Mouse (Mus musculus): Measurements from ENCODE around the gene 1700019D03Rik. TPM values are rescaled to one million over a fixed set of nuclear protein-coding genes. Genes with fewer than 3 reads are reported as not detected.

Gene 1700019D03Rik
- total and polyA plus RNA-seq, 3 experiments = 2.3 to 5.3 TPM; not detected in 1

GRCm38 (mm10) chr1:52963097-52963496 lies 56.9 kb downstream of the 1700019D03Rik start:
- Histone ChIP-seq H3K4me1 (ENCODE audit: insufficient read depth, low read depth, low read length) (peaks cover 3% of the 10 kb centered on the region; the same call in 1 of the 2 replicates), H3K36me3 (replicated peaks) (no peaks in the 10 kb centered on the region), H3K4me3 (ENCODE audit: low read depth, low read length) (no peak overlapping the region), H3K27me3 (ENCODE audit: insufficient read depth, low read length) (peaks cover 7% of the 10 kb centered on the region), H3K9me3 (replicated peaks) (no peaks in the 10 kb centered on the region)
- TF ChIP-seq GATA1 (IDR thresholded peaks at IDR 0.05; ENCODE audit: borderline replicate concordance, low read length) (no peak), TAL1 (conservative IDR thresholded peaks at IDR 0.05; ENCODE audit: low read depth, low read length) (no peak), POLR2AphosphoS5 (IDR thresholded peaks at IDR 0.05; ENCODE audit: insufficient replicate concordance, low read depth, low read length) (no peak), GATA2 (IDR thresholded peaks at IDR 0.05; ENCODE audit: borderline replicate concordance, low read depth, low read length) (no peak)
- DNase-seq (ENCODE audit: low spot score) = no peak
- ATAC-seq (ENCODE audit: extremely low read depth, insufficient number of reproducible peaks, low FRiP score, poor library complexity, severe bottlenecking) = no peak

DNA sequence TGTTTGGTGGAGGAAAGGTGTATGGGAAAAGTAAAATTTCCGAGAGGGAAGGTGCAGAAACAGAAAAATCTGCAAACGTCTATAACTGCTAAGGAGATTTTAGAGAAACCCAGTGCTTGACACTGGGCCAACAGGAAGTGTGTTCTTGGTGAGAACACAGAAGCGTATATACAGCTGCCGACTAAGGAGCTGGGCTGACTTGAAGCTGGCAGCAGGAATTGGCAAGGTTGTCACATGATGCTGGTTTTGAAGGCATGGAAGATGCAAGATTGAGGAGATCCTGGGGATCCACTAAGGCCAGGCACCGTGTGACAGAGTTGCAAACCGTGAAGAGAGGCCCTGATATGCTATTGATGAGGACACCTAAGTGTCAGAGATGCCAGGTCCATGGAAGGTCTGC lies 59.8 kb downstream of the 1700019D03Rik start:
- DNase-seq (ENCODE audit: low spot score) = no peak
- peaks cover 3% of the 10 kb centered on the region; the same call in 1 of the 2 replicates for H3K4me1 ChIP-seq (ENCODE audit: insufficient read depth, low read depth, low read length)
- no peak for ATAC-seq (ENCODE audit: extremely low read depth, insufficient number of reproducible peaks, low FRiP score, poor library complexity, severe bottlenecking)

DNA sequence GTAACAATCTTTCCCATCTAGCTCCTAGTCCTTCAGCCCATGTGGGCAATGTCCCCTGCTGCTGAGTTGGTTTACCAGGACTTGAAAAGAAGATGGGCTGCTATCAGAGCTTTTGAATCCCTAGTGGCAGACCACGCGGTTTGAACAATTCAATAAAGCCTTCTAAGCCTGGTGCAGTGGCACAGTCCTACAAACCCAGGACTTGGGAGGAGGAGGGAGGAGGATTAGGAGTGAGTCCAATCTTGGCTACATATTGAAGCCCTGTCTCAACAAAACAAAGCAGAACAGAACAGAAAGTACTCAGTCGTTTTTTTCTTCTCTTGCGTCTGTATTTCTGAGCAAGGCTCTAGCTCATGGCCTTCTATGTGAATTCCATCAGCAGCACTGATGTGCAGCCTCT lies 63.2 kb downstream of the 1700019D03Rik start:
- Histone ChIP-seq H3K4me1 (ENCODE audit: insufficient read depth, low read depth, low read length) (no peaks in the 10 kb centered on the region), H3K27me3 (ENCODE audit: insufficient read depth, low read length) (peaks cover 13% of the 10 kb centered on the region), H3K36me3 (replicated peaks) (no peaks in the 10 kb centered on the region), H3K9me3 (replicated peaks) (no peaks in the 10 kb centered on the region), H3K4me3 (ENCODE audit: low read depth, low read length) (no peak overlapping the region)
- TF ChIP-seq POLR2AphosphoS5 (IDR thresholded peaks at IDR 0.05; ENCODE audit: insufficient replicate concordance, low read depth, low read length) (no peak), GATA2 (IDR thresholded peaks at IDR 0.05; ENCODE audit: borderline replicate concordance, low read depth, low read length) (no peak)
- ATAC-seq (ENCODE audit: extremely low read depth, insufficient number of reproducible peaks, low FRiP score, poor library complexity, severe bottlenecking) = no peak
- no peak for DNase-seq (ENCODE audit: low spot score)

More for the DNA sequence above, 59.8 kb downstream of the 1700019D03Rik start:
- no peak overlapping the region for H3K4me3 ChIP-seq (ENCODE audit: low read depth, low read length)
- peaks cover 3% of the 10 kb centered on the region for H3K27me3 ChIP-seq (ENCODE audit: insufficient read depth, low read length)
- H3K36me3 ChIP-seq (replicated peaks) = no peaks in the 10 kb centered on the region
- TF ChIP-seq GATA1 (IDR thresholded peaks at IDR 0.05; ENCODE audit: borderline replicate concordance, low read length) = no peak
- TF ChIP-seq CTCF (IDR thresholded peaks at IDR 0.05; ENCODE audit: low read depth, low read length) = no peak
- TF ChIP-seq GATA2 (IDR thresholded peaks at IDR 0.05; ENCODE audit: borderline replicate concordance, low read depth, low read length) = no peak
- no peak for TF ChIP-seq TAL1 (conservative IDR thresholded peaks at IDR 0.05; ENCODE audit: low read depth, low read length)
- TF ChIP-seq POLR2AphosphoS5 (IDR thresholded peaks at IDR 0.05; ENCODE audit: insufficient replicate concordance, low read depth, low read length) = no peak
- no peaks in the 10 kb centered on the region for H3K9me3 ChIP-seq (replicated peaks)

GRCm38 (mm10) chr1:52955102-52955501 lies 64.9 kb downstream of the 1700019D03Rik start:
- H3K4me1 ChIP-seq (ENCODE audit: insufficient read depth, low read depth, low read length) = no peaks in the 10 kb centered on the region
- no peaks in the 10 kb centered on the region for H3K36me3 ChIP-seq (replicated peaks)
- no peaks in the 10 kb centered on the region for H3K9me3 ChIP-seq (replicated peaks)
- TF ChIP-seq GATA2 (IDR thresholded peaks at IDR 0.05; ENCODE audit: borderline replicate concordance, low read depth, low read length) (no peak), CTCF (IDR thresholded peaks at IDR 0.05; ENCODE audit: low read depth, low read length) (peak; percentile 38; the same call in 1 of the 2 replicates)
- peaks cover 12% of the 10 kb centered on the region for H3K27me3 ChIP-seq (ENCODE audit: insufficient read depth, low read length)
- ATAC-seq (ENCODE audit: extremely low read depth, insufficient number of reproducible peaks, low FRiP score, poor library complexity, severe bottlenecking) = no peak
- H3K4me3 ChIP-seq (ENCODE audit: low read depth, low read length) = no peak overlapping the region
- DNase-seq (ENCODE audit: low spot score) = no peak

- Histone ChIP-seq H3K4me3 (ENCODE audit: low read depth, low read length) (no peak overlapping the region), H3K4me1 (ENCODE audit: insufficient read depth, low read depth, low read length) (no peaks in the 10 kb centered on the region), H3K27me3 (ENCODE audit: insufficient read depth, low read length) (peaks cover 12% of the 10 kb centered on the region), H3K9me3 (replicated peaks) (no peaks in the 10 kb centered on the region), H3K36me3 (replicated peaks) (no peaks in the 10 kb centered on the region)
- TF ChIP-seq POLR2AphosphoS5 (IDR thresholded peaks at IDR 0.05; ENCODE audit: insufficient replicate concordance, low read depth, low read length) (no peak), CTCF (IDR thresholded peaks at IDR 0.05; ENCODE audit: low read depth, low read length) (no peak), GATA1 (IDR thresholded peaks at IDR 0.05; ENCODE audit: borderline replicate concordance, low read length) (no peak), GATA2 (IDR thresholded peaks at IDR 0.05; ENCODE audit: borderline replicate concordance, low read depth, low read length) (no peak), TAL1 (conservative IDR thresholded peaks at IDR 0.05; ENCODE audit: low read depth, low read length) (no peak)
- no peak for ATAC-seq (ENCODE audit: extremely low read depth, insufficient number of reproducible peaks, low FRiP score, poor library complexity, severe bottlenecking)
- no peak for DNase-seq (ENCODE audit: low spot score)
Observed at GRCm38 (mm10) chr1:52954456-52954855, 65.5 kb downstream of the 1700019D03Rik start.

DNA sequence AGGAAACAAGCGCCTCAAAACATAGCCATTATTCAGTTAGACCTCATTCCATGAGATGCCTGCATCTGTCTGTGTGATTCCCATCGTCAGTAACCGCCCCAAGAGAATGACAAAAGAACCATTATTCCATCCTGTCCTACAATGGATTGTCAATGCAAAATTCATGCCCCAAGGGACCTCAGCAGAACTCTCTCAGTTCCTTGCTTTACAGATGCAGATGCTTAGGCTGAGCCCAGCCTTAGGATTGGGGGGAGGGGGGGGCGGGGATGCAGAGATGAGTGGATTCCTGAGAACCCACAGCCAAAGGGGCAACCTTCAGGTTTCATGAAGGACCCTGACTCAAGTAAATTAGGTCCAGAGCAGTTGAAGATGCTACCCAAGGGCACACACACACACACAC lies 66.4 kb downstream of the 1700019D03Rik start:
- no peaks in the 10 kb centered on the region for H3K4me1 ChIP-seq (ENCODE audit: insufficient read depth, low read depth, low read length)
- H3K36me3 ChIP-seq (replicated peaks) = no peaks in the 10 kb centered on the region
- TF ChIP-seq CTCF (IDR thresholded peaks at IDR 0.05; ENCODE audit: low read depth, low read length) = no peak
- H3K4me3 ChIP-seq (ENCODE audit: low read depth, low read length) = no peak overlapping the region
- ATAC-seq (ENCODE audit: extremely low read depth, insufficient number of reproducible peaks, low FRiP score, poor library complexity, severe bottlenecking) = no peak
- H3K9me3 ChIP-seq (replicated peaks) = no peaks in the 10 kb centered on the region
- H3K27me3 ChIP-seq (ENCODE audit: insufficient read depth, low read length) = peaks cover 12% of the 10 kb centered on the region
- no peak for DNase-seq (ENCODE audit: low spot score)

Measured in G1E (cell line).